1 mouse cellular context compared by ENCODE assay signal in the genomic region with DNA sequence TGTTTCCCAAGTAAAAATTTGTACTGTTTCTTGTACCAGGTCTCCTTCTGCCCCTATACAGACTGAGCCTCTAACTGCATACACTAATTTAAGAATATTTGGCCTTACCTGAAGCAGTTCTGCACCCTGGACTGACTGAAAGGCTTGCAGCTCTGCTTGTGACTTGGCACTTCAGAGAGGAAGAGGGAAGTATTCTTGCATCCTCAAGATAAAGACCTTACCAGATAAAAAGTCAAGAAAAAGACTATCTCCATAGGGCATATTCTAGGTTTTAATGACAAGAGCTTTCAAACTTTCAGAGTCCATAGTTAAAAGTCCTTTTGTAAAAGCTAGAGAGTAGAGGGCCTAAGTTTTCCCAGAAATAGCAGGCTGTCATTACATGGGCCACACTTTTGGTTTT.
A peak's percentile ranks its signal among the peaks of the same experiment; 100 is the strongest.
TF ChIP-seq lines count a peak whose summit lies in the region.

Gene Gp5 (minus strand): TSS at position 133 of the 400 bp plus-strand sequence.

TF ChIP-seq in MEL, 35 proteins besides CTCF, POLR2A, EP300 and RAD21 (continued from another document):
- TF ChIP-seq GATA1 (IDR thresholded peaks at IDR 0.05; ENCODE audit: low read depth, low read length) (peak; percentile 100), E2F4 (IDR thresholded peaks at IDR 0.05; ENCODE audit: borderline replicate concordance, low read depth, low read length) (no peak), JUND (IDR thresholded peaks at IDR 0.05; ENCODE audit: low read depth, low read length) (peak; percentile 69), TBP (IDR thresholded peaks at IDR 0.05; ENCODE audit: low read depth, low read length) (peak; percentile 93), MAZ (IDR thresholded peaks at IDR 0.05; ENCODE audit: low read depth, low read length) (0 out of 2 replicates have a peak, but pooled peaks have one; percentile 8), MYC (IDR thresholded peaks at IDR 0.05; ENCODE audit: low read depth, low read length) (peak; percentile 80; the same call in 1 of the 2 replicates), MAFK (IDR thresholded peaks at IDR 0.05; ENCODE audit: borderline replicate concordance, low read depth, low read length) (peak; percentile 81; the same call in 1 of the 2 replicates), RCOR1 (IDR thresholded peaks at IDR 0.05; ENCODE audit: low read depth, low read length) (peak; percentile 85), ZC3H11A (IDR thresholded peaks at IDR 0.05; ENCODE audit: low read depth, low read length) (no peak), TAL1 (IDR thresholded peaks at IDR 0.05; ENCODE audit: low read length) (peak; percentile 89), ZMIZ1 (IDR thresholded peaks at IDR 0.05; ENCODE audit: low read depth, low read length) (peak; percentile 96), UBTF (IDR thresholded peaks at IDR 0.05; ENCODE audit: borderline replicate concordance, insufficient read depth, low read depth, low read length) (no peak)
TF ChIP-seq in MEL: peak in this region for 23.
